Mouse (Mus musculus) CH12F3 (cell line): ENCODE results near the gene Rsph3b.
"Not testable (repeated sequence)": the region's sequence is repeated elsewhere in the genome, so short reads cannot be mapped to it uniquely, and the experiment has no call there.

Experiments used
- in situ Hi-C: fragments of 300-500 bp; cut with MboI; formaldehyde crosslinking; loops from 2 replicates; pipeline ENCODE4 v1.14.3; 2020; ENCODE audit warnings: low sequenced_read_pairs

Rsph3b gene

DNA sequence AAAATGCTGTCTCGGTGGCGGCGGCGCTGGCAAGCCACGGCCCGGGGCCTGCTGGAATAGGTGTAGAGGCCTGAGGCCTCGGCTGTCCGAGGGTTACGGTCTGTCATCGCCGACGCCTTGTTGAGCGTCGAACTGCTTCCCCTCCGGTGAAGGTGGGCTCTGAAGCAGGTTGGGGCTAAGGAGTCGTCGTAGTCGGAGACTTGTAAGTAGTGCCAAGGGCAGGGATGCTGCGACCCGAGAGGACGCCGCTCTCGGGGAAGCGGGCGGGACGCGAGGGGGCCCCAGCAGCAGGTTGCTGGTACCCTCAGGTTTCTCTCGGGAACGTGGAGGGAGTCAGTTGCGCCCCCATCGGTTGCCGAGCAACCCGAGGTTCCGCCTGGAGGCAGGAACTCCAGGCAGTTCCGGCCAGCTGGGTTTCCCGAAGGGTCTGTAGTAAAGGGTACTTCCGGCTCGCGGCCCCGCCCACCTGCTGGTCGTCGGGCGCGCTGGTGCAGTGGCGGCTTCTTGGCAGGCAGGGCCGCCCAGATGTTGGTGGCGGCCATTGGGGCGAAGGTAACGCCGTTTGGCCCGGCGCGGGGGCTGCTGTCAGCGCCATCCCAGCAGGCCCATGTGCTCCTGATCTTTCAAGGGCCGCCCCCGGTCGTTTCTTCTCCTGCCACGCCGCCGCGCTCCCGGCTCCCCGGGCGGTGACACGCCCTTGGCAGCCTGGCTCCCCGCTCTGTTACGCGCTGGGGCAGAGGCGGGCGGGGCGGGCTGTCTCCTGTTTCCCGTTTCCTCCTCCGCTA lies at the start of gene Rsph3b:
Rsph3b (minus strand) TSS at position 699 of the 785 bp plus-strand sequence.
- in situ Hi-C loops = not testable (repeated sequence)

DNA sequence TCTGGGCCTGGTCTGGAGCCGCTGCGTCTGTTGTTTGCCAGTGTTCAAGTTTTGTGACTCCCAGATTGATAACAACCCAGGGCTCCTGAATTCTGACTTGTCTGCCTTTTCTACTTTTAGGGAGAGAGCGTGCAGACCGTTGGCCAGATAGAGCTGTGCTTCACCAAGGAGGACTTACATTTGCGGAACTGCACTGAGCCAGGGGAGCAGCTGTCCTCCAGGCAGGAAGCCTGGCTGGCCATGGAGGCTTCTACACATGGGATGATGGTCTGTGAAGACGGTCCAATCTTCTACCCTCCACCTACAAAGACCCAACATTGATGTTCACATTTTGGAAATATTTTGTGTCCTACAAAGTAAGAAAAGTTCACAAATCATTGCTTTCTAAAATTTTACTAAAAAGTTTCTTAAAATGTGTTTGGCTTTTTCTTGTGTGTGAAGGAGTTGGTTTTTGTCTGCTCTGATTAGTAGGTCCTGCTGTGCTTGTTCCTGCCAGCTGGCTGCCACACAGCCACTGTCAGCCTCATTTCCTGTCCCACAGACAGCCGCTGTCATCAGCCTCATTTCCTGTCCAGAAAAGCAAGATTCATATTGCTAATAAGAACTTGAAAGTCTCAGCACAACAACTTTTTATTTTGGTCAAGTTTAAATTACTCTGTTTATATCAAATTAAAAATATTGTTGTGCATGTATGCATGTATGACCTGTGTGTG lies 49.5 kb upstream of the Rsph3b start:
- in situ Hi-C loops = not testable (repeated sequence)

DNA sequence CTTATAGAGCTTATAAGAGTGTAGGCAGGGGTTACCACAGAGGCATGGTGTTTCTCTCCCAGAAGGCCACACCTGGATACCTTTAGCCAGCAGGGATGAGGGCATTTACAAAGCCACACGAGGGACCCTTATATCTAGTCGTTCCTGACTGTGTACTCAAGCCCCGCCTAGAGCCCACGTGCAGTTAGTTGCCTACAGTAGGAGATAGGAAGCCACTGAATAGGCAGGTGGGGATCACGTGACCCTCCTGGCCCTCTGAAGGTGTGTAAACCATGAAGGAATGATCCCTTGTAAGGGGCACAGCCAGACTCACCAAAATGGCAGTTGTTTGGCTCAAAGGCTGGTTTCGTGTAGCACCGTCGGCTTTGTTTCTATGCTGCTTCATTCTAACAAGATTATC lies 48.3 kb upstream of the Rsph3b start:
- in situ Hi-C loops = not testable (repeated sequence)

DNA sequence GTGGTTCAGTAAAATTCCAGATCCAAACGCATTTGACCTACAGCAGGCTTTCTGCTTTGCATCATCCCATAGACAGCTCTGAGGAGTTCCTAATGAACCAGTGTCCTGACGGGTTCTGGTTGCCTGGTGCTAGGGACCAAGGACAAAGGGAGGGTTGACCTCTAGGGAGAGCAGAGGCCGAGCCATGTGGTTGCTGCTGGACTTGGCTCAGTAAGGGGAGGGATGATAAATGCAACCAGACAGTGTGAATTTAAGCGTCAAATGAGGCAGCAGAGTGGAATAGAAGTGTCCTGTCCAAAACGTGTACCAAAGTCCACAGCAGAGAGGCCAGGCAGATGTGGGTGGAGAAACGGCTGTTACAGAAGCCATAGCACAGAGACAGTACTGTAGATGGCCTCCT lies 47.0 kb upstream of the Rsph3b start:
- in situ Hi-C loops = not testable (repeated sequence)

DNA sequence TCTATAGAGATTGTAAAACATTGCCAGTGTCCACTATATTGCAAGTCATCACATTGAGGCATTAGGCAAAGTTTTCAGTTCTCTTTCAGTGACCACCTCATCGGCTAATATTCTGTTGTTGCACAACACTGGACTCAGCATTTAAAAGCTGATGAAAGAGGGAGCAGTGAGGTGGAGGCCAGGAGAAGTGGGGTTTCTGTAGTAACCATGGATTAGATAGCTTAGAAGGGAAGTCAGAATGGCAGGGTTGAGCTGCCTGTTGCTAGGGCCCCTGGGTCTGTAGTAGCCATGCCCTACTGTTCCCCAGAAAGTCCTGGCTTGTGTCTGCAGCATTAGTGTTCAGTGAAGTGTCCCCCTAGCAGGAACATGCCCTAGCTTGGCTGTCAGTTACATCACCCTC lies 37.6 kb upstream of the Rsph3b start:
- in situ Hi-C loops = not testable (repeated sequence)

DNA sequence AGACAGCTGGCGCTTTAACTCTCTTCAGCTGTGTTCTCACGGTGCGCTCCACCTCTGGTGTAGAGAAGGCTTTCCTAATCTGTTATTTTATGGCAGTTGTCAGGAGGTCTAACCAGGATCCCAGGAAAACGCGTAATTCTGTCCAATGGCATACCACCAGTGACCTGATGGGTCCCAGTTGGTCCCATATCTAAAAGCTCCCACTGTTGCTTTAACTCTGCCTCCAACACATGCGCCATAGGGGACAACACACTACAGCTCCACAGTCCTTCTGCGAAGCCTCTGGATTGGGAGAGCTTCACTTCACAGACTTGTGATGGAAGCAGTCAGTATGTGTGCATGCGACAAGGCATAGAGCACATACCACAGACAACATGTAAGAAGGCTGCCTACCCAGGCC lies 31.7 kb upstream of the Rsph3b start:
- in situ Hi-C loops = not testable (repeated sequence)

DNA sequence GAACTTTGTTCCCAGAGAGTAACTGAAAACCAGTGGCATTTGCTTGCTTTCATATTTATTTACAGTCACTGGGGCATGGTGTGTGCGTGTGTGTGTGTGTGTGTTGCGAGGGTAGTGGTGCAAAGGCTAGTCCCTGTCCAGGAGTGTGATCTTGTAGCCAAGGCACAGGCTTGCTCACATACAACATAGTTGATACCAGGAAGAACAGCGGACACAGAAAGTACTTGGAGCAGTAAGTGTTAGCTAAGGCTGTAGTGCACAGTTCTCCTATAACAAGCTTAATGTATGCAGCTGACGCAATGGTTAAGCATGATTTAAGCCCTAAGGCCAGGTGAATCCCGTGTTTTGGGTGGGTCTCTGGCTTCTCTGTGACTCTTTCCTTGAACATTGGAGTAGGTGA lies 30.9 kb upstream of the Rsph3b start:
- in situ Hi-C loops = not testable (repeated sequence)

DNA sequence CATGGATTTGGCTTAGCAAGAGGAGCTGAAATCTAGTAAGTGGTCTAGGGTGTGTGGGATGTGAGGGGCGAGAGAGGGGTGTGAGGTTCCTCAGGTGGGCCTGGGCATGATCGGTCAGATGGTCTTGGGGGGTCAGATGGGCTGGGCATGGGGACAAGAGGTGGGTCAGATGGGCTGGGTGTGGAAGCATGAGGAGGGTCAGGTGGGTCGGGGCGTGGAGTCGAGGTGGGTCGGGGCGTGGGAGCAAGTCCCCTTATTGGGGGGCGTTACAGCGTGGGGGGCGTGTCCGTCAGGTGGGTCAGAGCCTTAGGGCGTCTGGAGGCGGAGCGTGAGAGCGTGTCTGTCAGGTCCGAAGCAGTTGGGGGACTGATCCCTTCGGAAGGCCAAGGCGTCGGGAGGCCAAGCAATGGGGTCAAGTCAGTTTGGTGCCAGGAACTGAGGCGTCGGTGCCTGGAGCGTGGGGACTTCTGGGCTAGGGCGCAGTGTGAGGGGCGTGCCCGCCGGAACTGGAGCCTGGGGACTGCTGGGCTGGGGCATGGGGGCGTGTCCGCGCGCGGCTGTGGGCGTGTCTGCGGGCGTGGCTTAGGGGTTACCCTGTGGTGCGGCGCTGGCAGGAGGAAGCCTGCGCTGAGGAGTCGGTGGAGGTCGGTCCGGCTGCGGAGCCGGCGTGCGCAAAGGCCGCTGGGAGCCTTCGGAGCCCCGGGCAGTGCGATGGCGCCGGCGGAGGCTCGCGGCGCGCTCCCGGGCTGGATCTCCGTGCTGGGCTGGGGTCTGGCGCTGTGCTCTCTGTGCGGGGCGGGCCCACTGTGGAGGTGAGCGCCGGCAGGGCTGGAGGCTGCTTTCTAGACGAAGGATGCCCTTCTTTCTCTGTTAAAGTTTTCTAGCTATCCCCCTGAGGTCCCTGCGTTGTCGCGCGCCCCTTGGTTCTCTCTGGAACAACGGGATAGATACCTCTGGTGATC lies 30.1 kb upstream of the Rsph3b start, which contains the start of gene Gm49721:
Gm49721 (plus strand) TSS at position 618 of the 962 bp plus-strand sequence.
- in situ Hi-C loops = not testable (repeated sequence)

DNA sequence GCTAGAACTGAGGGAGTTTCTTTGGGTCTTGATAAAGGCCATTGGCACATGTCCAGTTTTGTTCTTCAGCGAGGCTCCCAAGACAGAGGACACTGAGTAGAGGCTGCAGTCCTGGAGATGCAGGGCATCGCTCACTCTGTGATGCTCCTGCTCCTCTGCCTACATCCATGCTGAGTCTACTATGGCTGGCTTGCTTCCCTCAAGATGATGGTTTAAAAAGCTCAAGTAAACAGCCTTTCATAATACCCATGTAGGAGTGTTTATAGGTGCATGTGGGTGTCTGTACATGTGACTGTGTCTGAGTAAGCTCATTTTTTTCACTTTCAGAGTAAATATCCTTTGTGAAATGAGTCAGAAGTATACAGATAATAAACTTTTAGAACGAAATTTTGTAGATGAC lies 26.5 kb upstream of the Rsph3b start:
- in situ Hi-C loops = not testable (repeated sequence)

DNA sequence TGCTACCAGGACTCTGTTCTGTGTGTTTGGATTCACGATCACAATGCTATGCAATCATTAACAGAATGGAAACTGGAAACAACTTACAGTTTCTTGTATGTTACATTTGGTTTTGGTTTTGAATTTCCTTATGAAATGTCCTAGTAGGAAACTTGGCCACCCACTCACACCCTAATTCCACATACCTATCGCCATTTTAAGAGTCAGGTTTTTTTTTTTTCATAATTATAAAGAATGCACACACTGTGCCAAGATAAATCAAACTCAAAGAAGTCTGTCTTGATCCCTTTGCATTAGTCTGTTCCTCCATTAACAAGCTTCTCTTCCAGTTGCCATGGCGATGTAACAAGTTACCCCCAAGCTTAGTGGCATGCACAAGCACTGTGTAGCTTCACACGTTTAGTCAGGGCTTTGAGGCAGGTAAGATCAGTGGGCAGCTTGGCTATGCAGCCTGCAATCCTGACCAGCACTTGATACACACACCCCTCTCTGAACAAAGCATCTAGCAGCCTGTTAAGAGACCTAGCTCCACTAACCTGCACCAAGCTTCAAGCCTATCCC lies 24.4 kb upstream of the Rsph3b start:
- in situ Hi-C loops = not testable (repeated sequence)

DNA sequence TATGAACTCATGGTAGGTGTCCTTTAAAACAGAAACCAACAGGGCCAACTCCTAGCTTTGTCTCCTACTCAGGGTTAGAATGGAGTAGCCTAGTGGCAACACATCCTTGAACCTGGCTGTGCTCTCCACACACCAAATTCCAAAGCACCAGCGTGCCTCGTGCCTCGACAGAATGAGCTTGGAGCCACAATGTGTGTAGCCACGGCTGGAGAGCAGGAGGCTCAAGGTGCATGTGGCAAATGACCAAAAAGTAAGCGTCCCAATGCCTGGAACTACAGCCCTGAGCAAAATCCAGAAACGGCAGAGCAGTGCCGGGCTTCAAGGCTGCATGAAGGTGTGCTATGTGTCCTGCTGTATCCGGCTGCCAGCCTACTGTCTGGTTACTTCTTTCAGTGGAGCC lies 22.8 kb upstream of the Rsph3b start:
- in situ Hi-C loops = not testable (repeated sequence)

DNA sequence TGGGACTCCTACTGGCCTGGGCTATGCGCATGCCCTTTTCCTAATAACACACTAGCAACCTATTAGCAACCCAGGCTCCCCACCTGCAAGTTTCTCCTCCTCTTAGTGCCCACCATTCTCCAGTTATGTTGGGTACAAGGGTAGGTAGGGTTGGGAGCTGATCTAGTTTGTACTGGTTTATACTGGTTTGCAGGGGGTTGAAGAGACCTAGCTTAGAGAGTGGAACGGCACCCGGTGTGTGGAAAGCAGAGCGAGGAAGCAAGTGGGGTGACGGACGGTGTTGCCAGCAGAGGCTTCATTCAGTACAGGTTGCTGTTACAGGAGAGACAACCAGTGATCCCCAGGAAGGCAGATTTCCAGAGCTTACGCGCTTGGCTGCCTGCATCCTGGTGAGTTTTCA lies 21.9 kb upstream of the Rsph3b start, which contains the start of gene Rnaset2b:
Rnaset2b (plus strand) TSS at position 301 of the 400 bp plus-strand sequence.
- in situ Hi-C loops = not testable (repeated sequence)

DNA sequence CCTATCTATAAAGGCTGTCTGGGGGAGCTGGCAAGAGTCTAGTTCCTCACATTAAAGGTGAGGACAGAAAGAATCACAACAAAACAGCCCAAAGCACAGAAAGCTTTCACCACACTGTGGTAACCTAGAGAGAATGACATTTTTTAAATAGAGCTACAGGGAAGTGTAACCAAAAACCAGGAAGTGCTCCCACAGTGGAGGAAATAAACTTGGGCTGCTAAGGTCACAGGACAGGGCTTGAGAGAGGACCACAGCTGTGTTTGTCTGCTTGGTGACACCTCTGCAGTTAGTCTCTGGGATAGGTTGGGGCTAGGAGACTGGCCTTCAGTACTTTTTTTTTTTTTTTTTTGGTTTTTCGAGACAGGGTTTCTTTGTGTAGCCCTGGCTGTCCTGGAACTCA lies 19.2 kb upstream of the Rsph3b start:
- in situ Hi-C loops = not testable (repeated sequence)

DNA sequence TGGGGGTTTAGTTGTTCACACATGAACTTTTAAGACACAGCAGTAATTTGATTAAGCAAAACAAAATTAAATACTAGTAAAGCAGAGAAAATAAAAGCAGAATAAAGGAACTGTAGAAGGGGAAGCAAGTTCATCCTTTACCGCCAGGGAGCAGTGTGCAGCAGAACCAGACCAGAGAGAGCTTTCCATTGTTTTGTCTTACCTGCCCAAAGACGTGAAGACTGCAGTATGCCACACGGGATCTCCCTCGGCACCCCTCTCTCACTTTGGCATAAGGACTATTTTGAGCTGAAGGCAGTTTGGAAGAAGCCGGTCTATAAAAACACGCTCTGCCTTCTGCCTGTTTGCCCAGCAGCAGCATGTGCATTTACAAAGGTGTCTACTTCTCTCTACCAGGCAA lies 16.9 kb upstream of the Rsph3b start:
- in situ Hi-C loops = not testable (repeated sequence)

DNA sequence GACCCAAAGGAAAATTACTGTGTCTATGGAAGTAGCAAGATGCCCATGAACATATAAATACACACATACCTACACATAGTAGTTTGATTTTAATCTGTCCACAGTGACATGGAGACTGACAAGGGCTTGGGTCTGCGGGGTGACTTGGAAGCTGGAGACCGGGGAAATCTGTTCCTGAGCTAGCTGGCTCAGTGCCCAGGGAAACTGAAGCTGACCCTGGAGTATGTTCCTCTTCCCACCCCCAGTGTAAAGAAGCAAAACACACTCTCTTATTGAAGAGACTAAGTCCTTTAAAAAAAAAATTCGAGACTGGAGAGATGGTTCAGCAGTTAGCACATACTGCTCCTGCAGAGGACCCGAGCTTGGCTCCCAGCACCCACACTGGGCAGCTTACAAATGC lies 14.5 kb upstream of the Rsph3b start:
- in situ Hi-C loops = not testable (repeated sequence)

DNA sequence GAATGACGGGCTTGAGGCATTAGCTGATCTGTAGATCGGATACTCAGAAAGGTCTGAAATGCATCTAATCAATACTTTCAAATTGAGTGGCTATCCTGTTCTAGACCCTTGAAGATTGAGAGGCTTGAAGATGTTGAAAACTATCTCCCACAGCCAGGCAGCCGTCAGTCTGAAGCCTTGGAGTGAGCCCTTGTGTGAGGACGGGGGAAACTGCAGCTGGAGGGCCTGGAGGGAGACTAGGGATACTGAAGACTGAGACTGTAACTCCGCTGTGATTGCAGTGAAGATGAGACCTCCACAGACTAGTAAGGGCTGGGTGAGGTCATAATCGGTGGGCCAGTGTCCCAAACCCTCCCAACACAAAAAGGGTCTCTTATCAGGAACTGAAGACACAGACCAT lies 13.9 kb upstream of the Rsph3b start:
- in situ Hi-C loops = not testable (repeated sequence)

DNA sequence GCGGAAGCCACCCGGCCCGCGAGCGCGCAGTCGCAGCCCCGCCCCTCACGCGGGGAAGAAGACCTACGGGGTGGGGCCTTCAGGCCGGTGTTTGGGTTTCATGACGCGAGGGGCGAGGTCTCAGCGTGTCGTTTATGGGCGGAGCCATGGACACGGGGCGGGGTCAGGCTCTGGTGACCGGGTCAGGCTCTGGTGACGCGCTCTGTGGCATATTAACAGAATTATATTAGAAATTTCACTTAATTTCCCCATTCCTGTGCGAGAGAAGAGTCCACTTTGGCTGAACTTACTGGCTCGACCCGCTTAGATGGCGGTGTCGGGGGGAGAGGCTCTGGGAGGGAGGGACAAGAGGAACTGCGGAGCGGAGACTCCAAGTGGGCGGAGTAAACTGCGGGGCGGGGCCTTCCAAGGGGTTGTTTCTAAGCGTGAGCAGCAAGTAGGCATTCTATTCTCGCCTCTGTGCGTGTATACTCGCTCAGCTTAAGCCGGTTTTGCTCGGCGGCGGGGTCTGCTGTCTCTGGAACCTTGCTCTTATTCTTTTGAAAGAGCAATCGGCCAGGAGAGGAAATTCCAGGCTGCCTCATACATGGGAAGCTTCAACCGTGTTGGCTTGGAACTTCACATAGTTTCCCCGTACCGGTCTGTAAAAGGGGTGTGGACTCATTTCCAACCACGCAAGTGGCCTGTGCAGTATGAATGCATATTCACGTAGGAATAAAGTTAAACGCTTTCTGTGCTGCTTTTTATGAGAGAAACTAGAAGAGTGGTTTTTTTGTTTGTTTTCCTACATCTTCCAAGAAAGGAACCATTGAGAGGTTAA lies 12.9 kb upstream of the Rsph3b start:
- in situ Hi-C loops = not testable (repeated sequence)

DNA sequence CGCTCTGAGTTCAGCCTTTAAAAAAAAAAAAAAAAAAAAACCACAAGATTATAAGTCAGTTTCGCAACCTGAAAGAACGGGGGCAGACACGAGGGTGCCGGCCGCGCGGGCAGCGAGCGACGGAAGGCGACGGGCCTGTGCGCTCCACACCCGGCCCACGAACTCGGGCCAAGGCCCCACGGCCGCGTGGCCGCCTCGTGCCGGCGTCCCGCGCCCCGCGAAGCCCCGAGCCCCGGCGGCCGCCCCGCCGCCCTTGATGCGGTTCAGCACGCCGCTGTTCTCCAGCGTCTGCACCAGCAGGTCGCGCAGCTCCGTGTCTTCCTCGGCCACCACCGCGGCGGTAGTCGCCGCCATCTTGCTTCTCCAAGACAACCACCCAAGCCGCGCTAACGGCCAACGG lies 12.3 kb upstream of the Rsph3b start, which contains the start of gene Tagap1:
Tagap1 (minus strand) TSS at position 381 of the 400 bp plus-strand sequence.
- in situ Hi-C loops = not testable (repeated sequence)

DNA sequence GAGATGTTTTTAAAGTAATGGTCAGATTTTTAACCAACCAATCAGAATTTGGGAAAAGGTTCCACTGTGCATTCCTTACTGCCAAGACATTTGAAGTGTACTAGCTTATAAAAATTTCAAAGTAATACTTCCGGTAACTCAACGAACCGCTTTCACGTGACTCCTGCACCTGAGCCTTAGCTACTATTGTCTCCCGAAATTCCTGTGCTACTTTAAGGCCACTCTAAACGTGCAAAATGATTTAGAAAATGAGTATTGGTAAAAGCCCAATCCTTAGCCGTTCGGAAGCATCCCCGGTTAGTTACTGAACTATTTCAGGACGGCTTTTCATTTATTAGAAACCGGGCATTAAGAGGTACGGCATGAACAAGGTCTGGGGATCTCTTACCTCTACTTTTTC lies 11.9 kb upstream of the Rsph3b start:
- in situ Hi-C loops = not testable (repeated sequence)
